Mouse (Mus musculus): ENCODE data around the gene Ctns. TPM values are rescaled to one million over a fixed set of nuclear protein-coding genes. Genes with fewer than 3 reads are reported as not detected.

Gene Ctns
- 17.6 and 19.7 TPM in 2 replicates for polyA plus RNA-seq (2014; fragmentation: Nextera tagmentation; extraction: Ambion mirVana)

GRCm38 (mm10) chr11:73198603-73199229 is at the start of gene Ctns:
Gene Ctns (minus strand): TSS chr11:73199042.
- peak within 1 kb of the TSS; percentile 84 for H3K4me2 ChIP-seq (ENCODE audit: low read length)
- 0 out of 2 replicates have a peak, but pooled peaks cover 6% of the 10 kb centered on the region for H3K4me1 ChIP-seq (ENCODE audit: control insufficient read depth, insufficient read depth, low read length)
- H3K4me3 ChIP-seq (ENCODE audit: low read depth, low read length) = peak within 1 kb of the TSS; percentile 58
- no peaks in the 10 kb centered on the region for H3K36me3 ChIP-seq (ENCODE audit: control insufficient read depth, insufficient read depth, low read length)
- H3K9ac ChIP-seq (ENCODE audit: low read length) = peak within 1 kb of the TSS; percentile 77
- DNase-seq (ENCODE audit: low spot score) (peak; percentile 94), ATAC-seq (peak; percentile 96)
- H3K9me3 ChIP-seq (replicated peaks; ENCODE audit: control insufficient read depth, low read length) = no peaks in the 10 kb centered on the region
- no peak within 1 kb of the TSS for H3K27ac ChIP-seq (ENCODE audit: low read depth, low read length)
- H3K27me3 ChIP-seq (replicated peaks; ENCODE audit: control insufficient read depth, insufficient read depth, low read length) = no peaks in the 10 kb centered on the region
- under 1% methylated on average over 22 of the region's 22 CpGs for WGBS

DNA sequence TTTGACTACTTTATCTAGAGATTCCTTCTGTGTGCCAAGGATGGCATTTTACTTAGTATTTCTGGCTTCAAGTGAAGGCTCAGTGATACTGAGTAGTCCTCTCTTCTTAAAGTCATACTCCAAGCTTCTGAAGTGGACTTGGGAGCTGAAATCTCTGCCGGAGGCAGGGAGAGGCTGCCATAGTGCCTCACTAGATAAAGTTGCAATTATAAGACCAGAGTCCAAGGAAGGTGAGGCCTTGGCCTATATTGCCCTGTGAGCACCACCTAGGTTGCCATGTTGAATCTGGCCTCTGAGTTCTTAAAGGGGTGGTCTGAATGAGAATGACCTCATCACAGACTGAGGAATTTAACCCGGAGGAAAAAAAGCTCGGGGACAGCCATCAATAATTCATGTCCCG is 43.9 kb upstream of the Ctns start:
- no peak for ATAC-seq
- no peaks in the 10 kb centered on the region for H3K36me3 ChIP-seq (ENCODE audit: control insufficient read depth, insufficient read depth, low read length)
- DNase-seq (ENCODE audit: low spot score) = no peak
- H3K27ac ChIP-seq (ENCODE audit: low read depth, low read length) = no peak overlapping the region
- no peak overlapping the region for H3K9ac ChIP-seq (ENCODE audit: low read length)
- H3K4me2 ChIP-seq (ENCODE audit: low read length) = no peak overlapping the region
- no peak overlapping the region for H3K4me3 ChIP-seq (ENCODE audit: low read depth, low read length)
- WGBS = 90% methylated on average over 4 of the region's 4 CpGs
- no peaks in the 10 kb centered on the region for H3K27me3 ChIP-seq (replicated peaks; ENCODE audit: control insufficient read depth, insufficient read depth, low read length)
- no peaks in the 10 kb centered on the region for H3K4me1 ChIP-seq (ENCODE audit: control insufficient read depth, insufficient read depth, low read length)
- H3K9me3 ChIP-seq (replicated peaks; ENCODE audit: control insufficient read depth, low read length) = no peaks in the 10 kb centered on the region

DNA sequence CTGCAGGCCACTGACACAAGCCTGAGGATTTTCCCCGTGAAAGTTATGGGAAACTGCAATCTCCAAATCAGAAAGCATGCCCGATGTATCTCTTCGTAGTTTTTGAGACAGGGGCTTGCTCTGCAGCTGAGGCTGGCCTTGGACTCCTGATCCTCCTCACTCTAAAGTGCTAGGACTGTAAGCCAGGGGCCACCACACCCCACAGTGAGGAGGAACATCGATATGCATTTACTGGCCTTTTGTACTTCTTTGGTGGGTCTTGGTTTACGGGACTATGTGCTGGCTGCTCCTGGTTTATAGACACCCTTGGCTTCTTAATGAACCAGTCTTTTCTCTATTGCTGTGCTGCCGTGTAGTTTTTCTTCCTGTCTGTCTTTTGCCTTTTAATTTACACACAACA is 43.4 kb upstream of the Ctns start:
- Histone ChIP-seq H3K36me3 (ENCODE audit: control insufficient read depth, insufficient read depth, low read length) (no peaks in the 10 kb centered on the region), H3K4me2 (ENCODE audit: low read length) (no peak overlapping the region), H3K9ac (ENCODE audit: low read length) (no peak overlapping the region), H3K9me3 (replicated peaks; ENCODE audit: control insufficient read depth, low read length) (no peaks in the 10 kb centered on the region), H3K4me1 (ENCODE audit: control insufficient read depth, insufficient read depth, low read length) (no peaks in the 10 kb centered on the region), H3K27me3 (replicated peaks; ENCODE audit: control insufficient read depth, insufficient read depth, low read length) (no peaks in the 10 kb centered on the region), H3K27ac (ENCODE audit: low read depth, low read length) (no peak overlapping the region), H3K4me3 (ENCODE audit: low read depth, low read length) (no peak overlapping the region)
- DNase-seq (ENCODE audit: low spot score) (no peak), ATAC-seq (no peak)
- WGBS = 86% methylated on average over 6 of the region's 6 CpGs

DNA sequence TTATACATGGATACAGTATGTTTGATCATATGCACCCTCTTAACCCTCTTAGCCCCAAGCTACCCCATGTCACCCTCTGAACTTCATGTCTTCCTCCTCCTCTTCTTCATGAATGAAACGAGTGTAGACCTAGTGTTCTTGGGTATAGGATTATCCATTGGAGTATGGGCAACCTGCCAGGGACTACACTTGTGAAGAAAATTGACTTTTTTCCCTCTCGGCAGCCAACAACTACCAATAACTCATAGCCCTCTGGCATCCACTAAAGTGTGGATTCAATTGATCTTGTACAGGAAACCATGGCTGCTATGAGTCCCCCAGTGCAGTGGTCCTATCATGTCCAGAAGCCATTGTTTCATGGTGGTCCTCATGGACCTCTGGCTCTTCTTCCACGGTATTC is 37.9 kb upstream of the Ctns start:
- 78% methylated on average over 3 of the region's 3 CpGs for WGBS
- Histone ChIP-seq H3K36me3 (ENCODE audit: control insufficient read depth, insufficient read depth, low read length) (no peaks in the 10 kb centered on the region), H3K4me1 (ENCODE audit: control insufficient read depth, insufficient read depth, low read length) (no peaks in the 10 kb centered on the region), H3K4me2 (ENCODE audit: low read length) (no peak overlapping the region), H3K27ac (ENCODE audit: low read depth, low read length) (no peak overlapping the region), H3K27me3 (replicated peaks; ENCODE audit: control insufficient read depth, insufficient read depth, low read length) (no peaks in the 10 kb centered on the region), H3K9ac (ENCODE audit: low read length) (no peak overlapping the region), H3K4me3 (ENCODE audit: low read depth, low read length) (no peak overlapping the region), H3K9me3 (replicated peaks; ENCODE audit: control insufficient read depth, low read length) (no peaks in the 10 kb centered on the region)
- DNase-seq (ENCODE audit: low spot score) (no peak), ATAC-seq (no peak)

DNA sequence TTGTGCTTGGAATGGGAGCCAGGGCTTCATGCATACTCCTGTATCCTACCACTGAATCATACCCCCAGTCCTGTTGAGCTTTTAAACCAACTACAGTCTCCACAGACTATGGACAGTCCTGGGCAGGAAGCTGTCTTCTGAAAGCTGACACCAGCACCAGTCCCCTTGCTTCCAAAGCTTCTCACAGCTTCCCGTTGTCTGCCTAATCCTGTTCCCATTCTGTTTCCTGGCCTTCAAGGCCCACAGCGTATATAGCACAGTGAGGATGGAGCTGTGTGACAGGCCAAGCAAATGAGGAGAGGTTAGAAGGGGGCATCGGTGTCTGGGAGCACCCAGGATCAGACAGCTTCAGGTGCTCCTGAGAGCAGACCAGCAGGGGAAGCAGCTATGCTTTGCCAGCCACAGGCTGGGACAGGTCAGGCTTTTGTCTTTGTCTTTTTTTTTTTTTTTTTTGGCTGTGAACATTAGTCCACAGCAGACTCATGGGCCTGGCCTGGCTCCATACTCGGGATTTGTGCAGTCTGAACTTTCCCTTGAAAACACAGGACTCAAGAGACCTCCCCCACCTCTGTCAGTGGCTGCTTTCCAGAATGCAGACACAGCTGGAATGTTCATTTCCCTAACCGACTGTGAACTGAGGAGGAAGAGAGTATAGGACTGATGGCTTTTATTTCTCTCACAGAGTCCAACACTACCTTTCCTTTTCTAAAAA is 37.3 kb upstream of the Ctns start:
- no peak overlapping the region for H3K9ac ChIP-seq (ENCODE audit: low read length)
- no peaks in the 10 kb centered on the region for H3K4me1 ChIP-seq (ENCODE audit: control insufficient read depth, insufficient read depth, low read length)
- no peaks in the 10 kb centered on the region for H3K36me3 ChIP-seq (ENCODE audit: control insufficient read depth, insufficient read depth, low read length)
- 37% methylated on average over 5 of the region's 5 CpGs for WGBS
- no peak overlapping the region for H3K4me2 ChIP-seq (ENCODE audit: low read length)
- no peaks in the 10 kb centered on the region for H3K9me3 ChIP-seq (replicated peaks; ENCODE audit: control insufficient read depth, low read length)
- no peak overlapping the region for H3K4me3 ChIP-seq (ENCODE audit: low read depth, low read length)
- DNase-seq (ENCODE audit: low spot score) = peak; percentile 33
- H3K27me3 ChIP-seq (replicated peaks; ENCODE audit: control insufficient read depth, insufficient read depth, low read length) = no peaks in the 10 kb centered on the region
- H3K27ac ChIP-seq (ENCODE audit: low read depth, low read length) = no peak overlapping the region
- ATAC-seq = no peak

GRCm38 (mm10) chr11:73233992-73234391 is 35.1 kb upstream of the Ctns start, which contains the start of gene Trpv1:
Gene Trpv1 (plus strand): TSS chr11:73234292.
- no peaks in the 10 kb centered on the region for H3K27me3 ChIP-seq (replicated peaks; ENCODE audit: control insufficient read depth, insufficient read depth, low read length)
- DNase-seq (ENCODE audit: low spot score) (no peak), ATAC-seq (no peak)
- no peak within 1 kb of the TSS for H3K4me3 ChIP-seq (ENCODE audit: low read depth, low read length)
- H3K9me3 ChIP-seq (replicated peaks; ENCODE audit: control insufficient read depth, low read length) = no peaks in the 10 kb centered on the region; the same call in 1 of the 2 replicates
- no peak within 1 kb of the TSS for H3K4me2 ChIP-seq (ENCODE audit: low read length)
- H3K36me3 ChIP-seq (ENCODE audit: control insufficient read depth, insufficient read depth, low read length) = no peaks in the 10 kb centered on the region
- no peak within 1 kb of the TSS for H3K27ac ChIP-seq (ENCODE audit: low read depth, low read length)
- no peaks in the 10 kb centered on the region for H3K4me1 ChIP-seq (ENCODE audit: control insufficient read depth, insufficient read depth, low read length)
- H3K9ac ChIP-seq (ENCODE audit: low read length) = no peak within 1 kb of the TSS
- 86% methylated on average over 5 of the region's 5 CpGs for WGBS

GRCm38 (mm10) chr11:73232513-73232912 is 33.7 kb upstream of the Ctns start:
- H3K9me3 ChIP-seq (replicated peaks; ENCODE audit: control insufficient read depth, low read length) = no peaks in the 10 kb centered on the region; the same call in 1 of the 2 replicates
- no peak for ATAC-seq
- 66% methylated on average over 2 of the region's 2 CpGs for WGBS

DNA sequence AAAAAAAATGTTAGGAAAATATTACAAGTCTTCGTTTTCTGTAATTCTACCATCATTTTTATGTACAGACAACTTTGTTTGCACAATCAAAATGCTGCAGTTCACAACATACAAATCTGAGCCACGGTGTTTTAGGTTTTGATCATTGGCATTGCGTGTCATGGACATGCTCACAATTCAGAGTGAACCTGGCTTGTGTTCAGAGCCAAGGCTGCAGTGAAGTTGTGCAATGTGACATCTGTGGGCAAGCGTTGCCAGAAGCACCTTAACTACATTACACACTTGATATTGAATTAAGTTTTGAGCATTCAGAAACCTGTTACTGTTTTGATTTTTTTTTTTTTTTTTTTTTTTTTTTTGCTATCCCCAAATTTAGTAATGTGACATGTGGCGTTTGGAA is 31.2 kb upstream of the Ctns start:
- WGBS = 89% methylated on average over 5 of the region's 5 CpGs
- Histone ChIP-seq H3K27ac (ENCODE audit: low read depth, low read length) (no peak overlapping the region), H3K9ac (ENCODE audit: low read length) (no peak overlapping the region)

More at GRCm38 (mm10) chr11:73232513-73232912, 33.7 kb upstream of the Ctns start:
- Histone ChIP-seq H3K4me1 (ENCODE audit: control insufficient read depth, insufficient read depth, low read length) (no peaks in the 10 kb centered on the region), H3K4me2 (ENCODE audit: low read length) (no peak overlapping the region), H3K4me3 (ENCODE audit: low read depth, low read length) (no peak overlapping the region), H3K27ac (ENCODE audit: low read depth, low read length) (no peak overlapping the region), H3K27me3 (replicated peaks; ENCODE audit: control insufficient read depth, insufficient read depth, low read length) (no peaks in the 10 kb centered on the region), H3K36me3 (ENCODE audit: control insufficient read depth, insufficient read depth, low read length) (no peaks in the 10 kb centered on the region), H3K9ac (ENCODE audit: low read length) (no peak overlapping the region)
- DNase-seq (ENCODE audit: low spot score) = no peak

DNA sequence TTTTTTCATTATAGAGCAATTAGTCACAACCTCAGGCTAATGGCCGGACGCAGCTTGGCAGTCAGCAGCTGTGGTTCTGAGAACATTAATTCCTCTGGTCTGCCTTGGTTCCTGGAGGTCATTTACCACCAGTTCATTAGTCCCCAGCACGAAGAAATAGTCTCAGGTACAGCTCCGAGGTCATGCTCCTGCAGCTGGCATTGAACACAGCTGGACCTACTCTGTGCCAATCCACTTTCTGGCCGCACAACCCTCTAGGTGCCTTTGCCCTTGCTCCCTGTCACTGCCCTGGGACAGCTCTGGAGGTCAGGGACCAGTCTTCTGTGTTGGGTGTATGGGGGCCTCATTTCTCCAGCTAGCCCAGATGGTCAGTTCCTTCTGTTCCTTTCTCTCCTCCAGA is 30.0 kb upstream of the Ctns start:
- ATAC-seq (no peak), DNase-seq (ENCODE audit: low spot score) (no peak)
- Histone ChIP-seq H3K27me3 (replicated peaks; ENCODE audit: control insufficient read depth, insufficient read depth, low read length) (no peaks in the 10 kb centered on the region), H3K36me3 (ENCODE audit: control insufficient read depth, insufficient read depth, low read length) (no peaks in the 10 kb centered on the region), H3K4me2 (ENCODE audit: low read length) (no peak overlapping the region), H3K9me3 (replicated peaks; ENCODE audit: control insufficient read depth, low read length) (no peaks in the 10 kb centered on the region; the same call in 1 of the 2 replicates), H3K9ac (ENCODE audit: low read length) (no peak overlapping the region), H3K4me3 (ENCODE audit: low read depth, low read length) (no peak overlapping the region), H3K27ac (ENCODE audit: low read depth, low read length) (no peak overlapping the region), H3K4me1 (ENCODE audit: control insufficient read depth, insufficient read depth, low read length) (no peaks in the 10 kb centered on the region)
- 84% methylated on average over 5 of the region's 5 CpGs for WGBS

More for the DNA sequence above, 31.2 kb upstream of the Ctns start:
- H3K4me3 ChIP-seq (ENCODE audit: low read depth, low read length) = no peak overlapping the region
- ATAC-seq (no peak), DNase-seq (ENCODE audit: low spot score) (no peak)
- no peaks in the 10 kb centered on the region for H3K36me3 ChIP-seq (ENCODE audit: control insufficient read depth, insufficient read depth, low read length)
- no peaks in the 10 kb centered on the region for H3K4me1 ChIP-seq (ENCODE audit: control insufficient read depth, insufficient read depth, low read length)
- no peak overlapping the region for H3K4me2 ChIP-seq (ENCODE audit: low read length)
- H3K27me3 ChIP-seq (replicated peaks; ENCODE audit: control insufficient read depth, insufficient read depth, low read length) = no peaks in the 10 kb centered on the region
- no peaks in the 10 kb centered on the region; the same call in 1 of the 2 replicates for H3K9me3 ChIP-seq (replicated peaks; ENCODE audit: control insufficient read depth, low read length)

All from forebrain, embryonic 14.5 days (tissue).